Mouse (Mus musculus) liver, postnatal 0 days (tissue): ENCODE data around the gene Gm20388.

Experiments
- CTCF ChIP-seq: sonication (generic); IDR thresholded peaks from 2 replicates; pipeline ENCODE4 v1.5.1; 2016; ENCODE audit warnings: antibody characterized with exemption, low read depth
- EP300 ChIP-seq: IDR thresholded peaks from 2 replicates; pipeline ENCODE4 v1.6.1; 2016; ENCODE audit warnings: antibody characterized with exemption, low read depth, mild to moderate bottlenecking

DNA sequence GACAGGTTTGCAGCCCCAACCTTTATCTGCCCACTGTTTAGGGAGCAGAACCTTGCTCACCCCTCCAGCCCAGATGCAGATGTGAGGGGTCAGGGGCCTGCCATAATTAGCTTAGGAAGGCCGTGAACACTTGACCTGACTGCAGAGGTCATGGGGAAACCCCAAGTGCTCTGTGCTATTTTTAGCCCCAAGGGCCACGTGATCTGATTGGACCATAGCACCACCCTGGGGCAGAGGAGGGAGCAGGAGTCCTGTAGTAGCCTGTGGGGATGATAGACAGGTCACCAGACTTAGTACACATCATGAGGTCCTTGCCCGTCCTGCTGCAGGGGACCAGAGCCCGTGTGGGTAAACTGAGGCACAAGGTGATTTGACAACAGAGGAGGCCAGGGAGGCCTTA is 1448.0 kb downstream of the Gm20388 start:
- no peak for TF ChIP-seq CTCF
- no peak for TF ChIP-seq EP300
